Mouse (Mus musculus) liver, embryonic 15.5 days (tissue): ENCODE measurements around the gene Slc35a3. TPM values are rescaled to one million over a fixed set of nuclear protein-coding genes. Genes with fewer than 3 reads are reported as not detected.

Source experiments
- ATAC-seq: fragments of 200-750 bp; cut with Nextera tagmentation; 2 replicates; pipeline ENCODE4 v1.8.0; 2017; ENCODE audit warnings: moderate number of reproducible peaks, mild to moderate bottlenecking, moderate library complexity; ENCODE audit not compliant: insufficient read depth
- H3K27ac ChIP-seq: fragments of 300-500 bp; sonication (generic); replicated peaks from 2 replicates; pipeline ENCODE4 v1.5.1; 2015; ENCODE audit warnings: mild to moderate bottlenecking, inconsistent platforms
- H3K27me3 ChIP-seq: fragments of 300-500 bp; sonication (generic); 2 replicates; pipeline ENCODE4 v1.6.1; 2015; ENCODE audit warnings: mild to moderate bottlenecking, inconsistent platforms
- H3K36me3 ChIP-seq: fragments of 300-500 bp; sonication (generic); replicated peaks from 2 replicates; pipeline ENCODE4 v1.6.1; 2015; ENCODE audit warnings: moderate library complexity, mild to moderate bottlenecking, inconsistent platforms
- H3K4me1 ChIP-seq: fragments of 300-500 bp; sonication (generic); replicated peaks from 2 replicates; pipeline ENCODE4 v1.6.1; 2015; ENCODE audit warnings: inconsistent platforms
- H3K4me2 ChIP-seq: fragments of 300-500 bp; sonication (generic); 2 replicates; pipeline ENCODE4 v1.6.1; 2015; ENCODE audit warnings: moderate library complexity, mild to moderate bottlenecking, inconsistent platforms
- H3K4me3 ChIP-seq: fragments of 300-500 bp; sonication (generic); replicated peaks from 2 replicates; pipeline ENCODE4 v1.5.1; 2015; ENCODE audit warnings: mild to moderate bottlenecking, inconsistent platforms
- H3K9ac ChIP-seq: fragments of 300-500 bp; sonication (generic); 2 replicates; pipeline ENCODE4 v1.6.1; 2015; ENCODE audit warnings: moderate library complexity, mild to moderate bottlenecking, inconsistent platforms
- H3K9me3 ChIP-seq: fragments of 300-500 bp; sonication (generic); replicated peaks from 2 replicates; pipeline ENCODE4 v1.6.1; 2016; ENCODE audit warnings: inconsistent platforms
- WGBS: fragments of 180-500 bp; shearing (Covaris S2); methylation state at CpG from one replicate; pipeline ENCODE4 v1.1.7; 2015; ENCODE audit warnings: mixed read lengths; ENCODE audit not compliant: insufficient replicate concordance; 5-methylcytosine and 5-hydroxymethylcytosine counted together
- polyA plus RNA-seq: library from polyadenylated mRNA; unstranded; fragments of >200 nt; fragmentation: Nextera tagmentation; extraction: Ambion mirVana; gene quantifications from 2 replicates; pipeline ENCODE4 v1.2.1, GENCODE M21; 2015

Slc35a3 gene
- polyA plus RNA-seq, 1 experiment from 2014 or later, result 8.4 TPM

DNA sequence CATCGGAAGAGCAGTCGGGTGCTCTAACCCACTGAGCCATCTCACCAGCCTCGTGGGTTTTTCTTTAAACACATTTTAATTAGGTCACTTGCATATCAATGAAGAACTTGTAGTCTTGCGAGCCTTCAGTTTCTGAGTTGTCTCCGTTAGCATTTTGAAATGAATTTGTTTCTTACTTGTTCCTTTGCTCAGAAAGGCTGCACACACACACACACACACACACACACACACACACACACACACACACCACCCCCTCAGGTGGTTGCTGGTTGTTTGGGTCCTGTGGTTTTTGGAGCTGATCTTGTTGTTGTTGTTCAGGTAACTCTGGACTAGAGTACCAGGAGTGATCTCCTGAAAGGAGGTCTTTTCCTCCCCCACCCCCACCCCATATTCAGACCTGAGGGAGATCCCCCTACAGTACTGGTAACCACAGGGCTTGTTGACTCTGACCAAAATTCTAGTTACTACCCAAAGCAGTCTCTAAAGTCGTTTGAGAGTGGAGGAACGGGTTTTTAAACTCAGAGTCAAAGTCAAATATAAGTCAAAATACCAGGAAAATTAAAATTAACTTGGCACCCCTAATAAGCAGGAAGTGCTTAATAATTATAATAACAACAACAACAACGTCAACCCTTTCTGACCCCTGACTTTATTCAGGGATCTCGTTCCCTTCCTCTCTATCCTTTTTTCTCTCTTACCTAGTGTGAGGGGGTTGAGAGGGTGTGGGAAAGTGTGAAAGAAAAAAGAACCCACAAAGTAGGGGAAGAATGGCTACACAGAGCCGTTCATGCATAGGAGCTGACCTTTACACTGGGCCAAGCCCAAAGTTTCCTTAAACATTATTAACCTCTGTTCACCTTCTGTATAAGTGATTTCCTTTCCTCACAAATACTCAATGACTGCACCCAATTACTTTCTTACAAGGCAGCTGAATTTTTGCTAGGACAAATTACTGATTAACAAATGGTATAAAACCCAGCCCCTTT is 11.2 kb upstream of the Slc35a3 start:
- H3K9ac ChIP-seq, result no peak overlapping the region
- H3K4me1 ChIP-seq, result no peaks in the 10 kb centered on the region
- no peaks in the 10 kb centered on the region for H3K9me3 ChIP-seq
- no peak overlapping the region for H3K4me3 ChIP-seq
- WGBS, result 59% methylated on average over 10 of the region's 10 CpGs
- no peaks in the 10 kb centered on the region for H3K36me3 ChIP-seq
- no peaks in the 10 kb centered on the region for H3K27me3 ChIP-seq
- no peak for ATAC-seq
- no peak overlapping the region for H3K4me2 ChIP-seq
- H3K27ac ChIP-seq, result no peak overlapping the region

- H3K27ac ChIP-seq, result no peak overlapping the region
- H3K4me3 ChIP-seq, result no peak overlapping the region
- no peaks in the 10 kb centered on the region for H3K4me1 ChIP-seq
- no peak for ATAC-seq
- H3K36me3 ChIP-seq, result no peaks in the 10 kb centered on the region
- no peaks in the 10 kb centered on the region for H3K9me3 ChIP-seq
- WGBS, result 42% methylated on average over 4 of the region's 4 CpGs
- H3K9ac ChIP-seq, result no peak overlapping the region
- no peaks in the 10 kb centered on the region for H3K27me3 ChIP-seq
- H3K4me2 ChIP-seq, result no peak overlapping the region
Observed at GRCm38 (mm10) chr3:116722980-116723379, 10.3 kb upstream of the Slc35a3 start.

DNA sequence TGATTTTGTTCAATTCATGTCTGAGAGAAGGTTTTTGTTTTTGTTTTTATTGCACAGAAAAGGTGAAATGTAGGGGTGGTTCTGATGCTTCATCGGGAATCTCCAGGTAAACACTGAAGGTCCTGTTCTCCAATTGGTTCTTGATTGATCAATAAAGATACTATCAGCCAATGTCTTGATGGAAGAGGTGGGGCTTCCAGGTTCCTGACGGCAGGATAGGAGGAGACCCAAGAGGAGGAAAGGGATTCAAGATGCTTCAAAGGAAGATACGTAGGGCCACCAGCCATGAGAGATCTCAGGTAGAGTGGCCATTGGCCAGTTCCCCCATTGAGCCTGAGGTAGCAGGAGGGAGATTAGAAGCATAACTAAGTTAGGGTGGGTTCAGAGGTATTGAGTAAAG is 6.3 kb upstream of the Slc35a3 start:
- no peaks in the 10 kb centered on the region for H3K9me3 ChIP-seq
- H3K4me2 ChIP-seq, result no peak overlapping the region
- no peak for ATAC-seq
- H3K4me3 ChIP-seq, result no peak overlapping the region
- WGBS, result 44% methylated on average over 3 of the region's 3 CpGs
- H3K36me3 ChIP-seq, result no peaks in the 10 kb centered on the region
- no peaks in the 10 kb centered on the region for H3K27me3 ChIP-seq
- no peak overlapping the region for H3K9ac ChIP-seq
- H3K27ac ChIP-seq, result no peak overlapping the region
- H3K4me1 ChIP-seq, result no peaks in the 10 kb centered on the region

DNA sequence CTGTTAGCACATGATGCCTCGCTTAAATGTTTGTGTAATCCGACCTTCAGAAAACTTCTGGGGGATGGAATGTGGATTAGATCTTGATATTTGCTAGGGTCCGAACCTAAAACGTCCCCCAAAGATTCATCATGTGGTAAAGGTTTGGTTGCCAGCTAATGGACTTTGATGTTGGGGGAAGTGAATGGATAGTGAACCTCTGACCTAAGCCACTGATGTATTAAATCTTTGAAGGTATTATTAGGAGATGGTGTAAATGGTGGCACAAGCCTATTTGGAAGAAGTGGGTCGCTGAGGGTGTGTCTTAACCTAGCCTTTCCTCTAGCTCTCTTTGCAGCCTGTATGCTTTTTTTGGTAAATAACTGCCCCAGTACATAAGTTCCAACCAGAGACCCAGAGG is 400 bp upstream of the Slc35a3 start:
- Histone ChIP-seq H3K36me3 (no peaks in the 10 kb centered on the region), H3K9ac (no peak overlapping the region; the same call in 1 of the 2 replicates), H3K27me3 (no peaks in the 10 kb centered on the region), H3K27ac (no peak overlapping the region), H3K4me2 (peak overlapping the region; percentile 88), H3K4me3 (peak overlapping the region; percentile 99), H3K9me3 (no peaks in the 10 kb centered on the region), H3K4me1 (peaks cover 35% of the 10 kb centered on the region)
- ATAC-seq, result no peak
- WGBS, result 30% methylated on average over 5 of the region's 5 CpGs

- ATAC-seq, result peak; percentile 91
- no peaks in the 10 kb centered on the region for H3K9me3 ChIP-seq
- no peaks in the 10 kb centered on the region for H3K27me3 ChIP-seq
- H3K4me1 ChIP-seq, result peaks cover 35% of the 10 kb centered on the region
- H3K4me3 ChIP-seq, result peak overlapping the region; percentile 99
- peak overlapping the region; percentile 94 for H3K27ac ChIP-seq
- peak overlapping the region; percentile 98 for H3K9ac ChIP-seq
- under 1% methylated on average over 84 of the region's 85 CpGs for WGBS
- H3K4me2 ChIP-seq, result peak overlapping the region; percentile 88
- H3K36me3 ChIP-seq, result peaks cover 3% of the 10 kb centered on the region; the same call in 1 of the 2 replicates
Observed at GRCm38 (mm10) chr3:116711624-116712435, 801 bp downstream of the Slc35a3 start.

GRCm38 (mm10) chr3:116710941-116711340 is 1.7 kb downstream of the Slc35a3 start:
- Histone ChIP-seq H3K9me3 (no peaks in the 10 kb centered on the region), H3K4me1 (peaks cover 37% of the 10 kb centered on the region), H3K36me3 (peaks cover 10% of the 10 kb centered on the region; the same call in 1 of the 2 replicates), H3K27me3 (no peaks in the 10 kb centered on the region), H3K4me2 (peak overlapping the region; percentile 88), H3K4me3 (peak overlapping the region; percentile 99), H3K9ac (peak overlapping the region; percentile 98), H3K27ac (peak overlapping the region; percentile 94)
- 24% methylated on average over 9 of the region's 9 CpGs for WGBS
- ATAC-seq, result peak; percentile 32; the same call in 1 of the 2 replicates

DNA sequence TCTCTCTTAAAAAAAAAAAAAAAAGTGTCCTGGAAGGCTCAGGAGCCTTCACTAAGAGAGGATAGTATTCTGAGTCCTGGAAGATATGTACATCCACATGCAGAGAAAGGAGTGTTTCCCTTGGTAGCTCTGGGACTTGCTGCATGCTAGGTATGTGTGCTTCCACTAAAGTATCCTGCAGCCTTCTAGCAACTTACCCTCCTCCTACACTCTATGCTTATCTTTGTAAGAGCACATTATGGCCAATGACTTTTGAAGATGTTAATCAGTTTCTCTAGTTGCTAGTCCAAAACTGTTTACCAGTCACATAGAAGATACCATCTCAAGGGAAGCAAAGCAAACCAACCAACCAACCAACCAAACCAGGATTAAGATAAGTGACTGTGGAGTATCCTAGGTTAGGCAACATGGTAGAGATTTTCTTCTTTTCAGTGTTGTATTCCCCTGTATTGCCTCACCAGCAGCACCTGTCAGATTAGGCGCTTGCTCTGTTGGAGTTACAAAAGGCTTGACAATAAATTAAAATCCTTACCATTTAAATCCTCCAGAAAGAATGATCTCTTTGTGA is 6.9 kb downstream of the Slc35a3 start:
- H3K4me2 ChIP-seq, result no peak overlapping the region
- H3K9me3 ChIP-seq, result no peaks in the 10 kb centered on the region
- WGBS, result 77% methylated on average over 1 of the region's 1 CpGs
- H3K36me3 ChIP-seq, result peaks cover 22% of the 10 kb centered on the region; the same call in 1 of the 2 replicates
- H3K27me3 ChIP-seq, result no peaks in the 10 kb centered on the region
- H3K4me1 ChIP-seq, result peaks cover 29% of the 10 kb centered on the region
- peak overlapping the region; percentile 2; the same call in 1 of the 2 replicates for H3K27ac ChIP-seq
- ATAC-seq, result peak; percentile 63
- no peak overlapping the region for H3K9ac ChIP-seq
- no peak overlapping the region for H3K4me3 ChIP-seq

- peaks cover 20% of the 10 kb centered on the region for H3K4me1 ChIP-seq
- 78% methylated on average over 5 of the region's 5 CpGs for WGBS
Observed at GRCm38 (mm10) chr3:116703835-116704234, 8.8 kb downstream of the Slc35a3 start.

GRCm38 (mm10) chr3:116702647-116703272 is 9.9 kb downstream of the Slc35a3 start:
- ATAC-seq, result no peak
- Histone ChIP-seq H3K27ac (no peak overlapping the region), H3K4me3 (no peak overlapping the region), H3K4me1 (peaks cover 20% of the 10 kb centered on the region), H3K9ac (no peak overlapping the region), H3K4me2 (no peak overlapping the region), H3K27me3 (no peaks in the 10 kb centered on the region), H3K36me3 (peaks cover 25% of the 10 kb centered on the region; the same call in 1 of the 2 replicates), H3K9me3 (no peaks in the 10 kb centered on the region)
- 64% methylated on average over 1 of the region's 1 CpGs for WGBS

More at GRCm38 (mm10) chr3:116703835-116704234, 8.8 kb downstream of the Slc35a3 start:
- H3K4me3 ChIP-seq, result no peak overlapping the region
- H3K4me2 ChIP-seq, result no peak overlapping the region
- no peak for ATAC-seq
- no peak overlapping the region for H3K9ac ChIP-seq
- no peaks in the 10 kb centered on the region for H3K9me3 ChIP-seq
- H3K36me3 ChIP-seq, result peaks cover 25% of the 10 kb centered on the region; the same call in 1 of the 2 replicates
- H3K27ac ChIP-seq, result no peak overlapping the region
- H3K27me3 ChIP-seq, result no peaks in the 10 kb centered on the region

DNA sequence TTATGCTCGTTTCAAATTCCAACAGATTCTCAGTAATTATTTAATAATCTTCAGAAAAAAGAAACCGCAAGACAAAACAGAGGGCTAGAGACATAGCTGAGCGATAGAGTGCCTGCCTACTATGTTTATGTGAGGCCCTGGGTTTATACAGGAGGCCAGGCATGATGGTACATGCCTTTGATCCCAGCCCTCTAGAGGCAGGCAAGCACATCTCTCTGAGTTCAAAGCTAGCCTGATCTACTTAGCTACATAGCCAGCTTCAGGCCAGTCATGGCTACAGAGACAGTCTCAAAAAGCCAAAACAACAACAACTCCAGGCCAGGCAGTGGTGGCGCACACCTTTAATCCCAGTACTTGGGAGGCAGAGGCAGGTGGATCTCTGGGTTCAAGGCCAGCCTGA is 11.0 kb downstream of the Slc35a3 start:
- no peak for ATAC-seq
- peaks cover 19% of the 10 kb centered on the region; the same call in 1 of the 2 replicates for H3K36me3 ChIP-seq
- no peak overlapping the region for H3K4me2 ChIP-seq
- 0 out of 2 replicates have a peak overlapping the region, but pooled peaks have one; percentile 29 for H3K27ac ChIP-seq
- no peak overlapping the region for H3K4me3 ChIP-seq
- H3K9me3 ChIP-seq, result no peaks in the 10 kb centered on the region
- 86% methylated on average over 4 of the region's 4 CpGs for WGBS
- no peaks in the 10 kb centered on the region for H3K27me3 ChIP-seq
- peaks cover 23% of the 10 kb centered on the region for H3K4me1 ChIP-seq
- H3K9ac ChIP-seq, result no peak overlapping the region
